Mouse (Mus musculus) retina, postnatal 1 day (tissue): ENCODE measurements around the gene Ap2a1.

Experiments used
- DNase-seq: peaks from one replicate; pipeline ENCODE4 v3.0.0-alpha.2; 2012

Gene Ap2a1

GRCm38 (mm10) chr7:44863982-44864494, 65.3 kb downstream of the Ap2a1 start:
- DNase-seq = no peak

GRCm38 (mm10) chr7:44863210-44863609, 66.1 kb downstream of the Ap2a1 start:
- no peak for DNase-seq

DNA sequence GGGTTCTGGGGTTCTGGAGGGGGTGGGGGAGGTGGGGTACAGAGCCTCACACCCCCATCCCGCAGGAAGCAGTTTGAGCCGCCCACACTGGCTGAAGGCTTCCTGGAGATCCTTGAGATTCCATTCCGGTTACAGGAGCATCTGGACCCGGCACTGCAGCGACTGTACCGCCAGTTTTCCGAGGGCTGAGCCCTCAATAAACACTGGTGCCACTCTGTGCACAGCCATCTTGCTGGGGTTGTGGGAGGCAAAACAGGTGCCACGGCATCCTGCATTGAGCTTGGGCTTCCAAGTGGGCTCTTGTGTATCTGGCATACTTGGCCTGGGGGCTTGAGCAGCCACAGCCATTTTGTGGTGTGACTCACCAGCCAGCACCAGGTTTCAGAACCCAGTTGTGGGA, 66.9 kb downstream of the Ap2a1 start:
- no peak for DNase-seq

DNA sequence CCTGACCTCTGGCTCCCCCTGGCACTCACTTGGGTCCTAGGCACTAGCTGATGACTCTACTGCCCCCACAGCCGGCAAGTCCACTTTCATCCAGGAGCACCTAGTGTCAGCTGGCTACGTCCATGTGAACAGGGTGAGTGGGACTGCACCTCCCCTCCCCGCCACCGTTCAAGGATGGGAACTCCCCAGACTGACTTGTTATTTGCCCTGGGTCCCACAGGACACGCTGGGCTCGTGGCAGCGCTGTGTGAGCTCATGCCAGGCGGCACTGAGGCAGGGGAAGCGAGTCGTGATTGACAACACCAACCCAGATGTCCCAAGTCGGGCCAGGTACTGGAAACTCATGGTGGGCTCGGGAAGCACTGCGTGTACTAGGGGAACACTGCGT, 67.9 kb downstream of the Ap2a1 start:
- no peak for DNase-seq

DNA sequence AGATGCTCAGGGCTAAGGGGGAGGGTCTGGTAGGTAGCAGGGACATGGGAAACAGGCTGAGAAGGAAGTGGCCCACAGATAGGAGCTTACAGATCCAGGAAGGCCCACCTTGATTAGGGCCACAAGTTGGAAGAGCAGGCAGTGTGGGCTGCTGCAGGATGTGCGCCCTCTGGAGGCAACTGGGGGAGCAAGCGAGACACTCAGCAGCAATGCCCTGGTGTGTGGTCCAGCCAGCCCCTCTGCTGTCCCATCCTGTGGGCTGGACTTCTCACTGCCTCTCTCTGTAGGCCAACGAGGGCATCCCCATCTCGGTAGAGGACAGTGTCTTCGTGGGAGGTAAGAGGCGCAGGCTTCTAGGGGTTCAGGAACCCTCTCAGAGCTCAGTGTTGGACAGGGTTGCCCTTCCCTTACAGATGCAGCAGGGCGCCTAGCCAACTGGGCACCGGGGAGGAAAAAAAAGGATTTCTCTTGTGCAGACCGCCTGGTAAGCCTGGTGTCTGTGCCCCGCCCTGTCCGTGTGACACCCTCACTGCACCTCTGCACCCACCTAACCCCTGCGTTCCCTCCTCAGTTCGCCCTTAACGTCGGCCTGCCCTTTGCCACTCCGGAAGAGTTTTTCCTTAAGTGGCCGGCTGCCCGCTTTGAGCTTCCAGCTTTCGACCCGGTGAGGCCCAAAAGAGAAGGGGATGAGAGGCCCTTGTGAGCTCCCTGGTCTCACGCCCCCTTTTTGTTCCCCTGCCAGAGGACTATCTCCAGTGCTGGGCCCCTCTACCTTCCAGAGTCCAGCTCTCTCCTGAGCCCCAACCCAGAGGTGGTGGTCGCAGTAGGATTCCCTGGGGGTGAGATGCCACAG, 68.5 kb downstream of the Ap2a1 start:
- peak; percentile 88 for DNase-seq

DNA sequence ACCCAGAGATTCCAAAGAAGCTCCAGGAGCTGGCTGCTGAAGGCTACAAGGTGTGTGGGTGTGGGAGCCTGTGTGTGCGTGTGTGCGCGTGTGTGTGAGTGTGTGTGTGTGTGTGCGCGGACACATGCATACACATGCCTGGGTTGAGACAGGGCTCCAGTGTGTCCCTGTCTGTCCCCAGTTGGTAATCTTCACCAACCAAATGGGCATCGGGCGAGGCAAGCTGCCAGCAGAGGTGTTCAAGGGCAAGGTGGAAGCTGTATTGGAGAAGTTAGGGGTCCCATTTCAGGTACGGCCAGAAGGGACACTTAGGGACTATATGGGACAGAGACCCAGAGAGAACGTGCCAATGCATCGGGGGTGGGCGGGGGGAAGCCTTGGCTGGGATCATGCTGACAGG, 69.4 kb downstream of the Ap2a1 start:
- no peak for DNase-seq

- DNase-seq = no peak
Measured at GRCm38 (mm10) chr7:44857905-44858304, 71.4 kb downstream of the Ap2a1 start.

- DNase-seq = peak; percentile 92
Measured at GRCm38 (mm10) chr7:44857042-44857552, 72.2 kb downstream of the Ap2a1 start, which contains the start of gene Pnkp. TSS of gene Pnkp (plus strand) at chr7:44857139.

- DNase-seq = no peak
Measured at GRCm38 (mm10) chr7:44856265-44856916, 72.9 kb downstream of the Ap2a1 start.

GRCm38 (mm10) chr7:44855036-44855435, 74.3 kb downstream of the Ap2a1 start:
- DNase-seq = no peak

DNA sequence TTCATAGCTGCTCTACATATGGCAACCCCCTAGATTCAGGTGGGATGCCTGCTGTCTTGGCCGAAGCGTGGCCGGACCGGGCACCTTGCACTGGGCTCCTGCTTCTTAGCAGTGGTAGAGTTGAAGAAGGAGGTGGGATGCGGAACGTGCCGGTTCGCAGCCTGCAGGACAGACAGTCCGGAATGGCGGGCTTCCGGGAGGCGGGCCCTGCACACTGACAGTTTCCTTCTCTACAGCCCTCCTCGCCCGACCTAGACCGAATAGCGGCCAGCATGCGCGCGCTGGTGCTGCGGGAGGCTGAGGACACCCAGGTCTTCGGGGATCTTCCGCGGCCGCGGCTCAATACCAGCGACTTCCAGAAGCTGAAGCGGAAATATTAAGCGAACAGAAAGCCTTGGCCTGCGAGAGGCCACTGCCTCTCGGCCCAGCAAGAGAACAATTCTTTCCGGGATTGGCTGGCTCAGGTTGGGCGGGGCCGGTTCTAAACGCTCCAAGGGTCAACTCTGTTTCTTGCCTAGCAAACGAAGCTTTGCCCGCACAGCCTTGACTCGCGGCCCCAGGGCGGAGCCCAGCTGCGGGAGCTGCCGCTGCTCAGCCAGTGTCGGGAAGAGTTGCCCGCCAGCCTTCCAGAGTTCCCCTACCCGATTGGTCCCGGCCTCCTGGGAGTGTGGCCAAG, 74.8 kb downstream of the Ap2a1 start:
- peak; percentile 83 for DNase-seq

DNA sequence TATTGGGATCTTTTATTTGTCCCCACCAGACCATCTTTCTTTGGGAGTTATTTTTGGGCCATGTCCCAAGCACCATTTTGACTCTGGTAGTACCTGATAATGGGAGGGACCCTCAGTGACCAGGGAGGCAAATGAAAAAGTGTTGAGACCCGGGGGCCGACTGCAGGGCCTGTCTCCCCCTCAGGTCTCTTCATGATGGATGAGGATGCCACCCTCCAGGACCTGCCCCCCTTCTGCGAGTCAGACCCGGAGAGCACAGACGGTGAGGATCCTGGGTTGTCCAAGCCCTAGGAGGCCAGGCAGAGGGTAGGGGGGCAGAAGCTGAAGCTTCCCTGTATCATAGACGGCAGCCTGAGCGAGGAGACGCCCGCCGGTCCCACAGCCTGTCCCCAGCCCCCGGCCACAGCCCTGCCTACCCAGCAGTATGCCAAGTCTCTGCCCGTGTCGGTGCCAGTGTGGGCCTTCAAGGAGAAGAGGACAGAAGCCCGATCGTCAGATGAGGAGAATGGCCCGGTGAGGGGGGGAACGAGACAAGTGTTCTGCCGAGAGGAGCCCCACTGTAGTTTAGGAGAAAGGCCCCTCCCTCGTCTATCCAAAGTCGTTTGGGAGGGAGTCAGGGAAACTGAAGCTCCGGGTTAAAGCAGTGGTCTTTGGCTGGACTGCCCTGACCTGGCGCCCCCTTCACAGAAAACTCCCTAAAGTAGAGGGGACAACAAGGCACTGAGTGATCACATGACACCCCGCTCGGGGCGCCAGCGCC, 75.5 kb downstream of the Ap2a1 start:
- no peak for DNase-seq

DNA sequence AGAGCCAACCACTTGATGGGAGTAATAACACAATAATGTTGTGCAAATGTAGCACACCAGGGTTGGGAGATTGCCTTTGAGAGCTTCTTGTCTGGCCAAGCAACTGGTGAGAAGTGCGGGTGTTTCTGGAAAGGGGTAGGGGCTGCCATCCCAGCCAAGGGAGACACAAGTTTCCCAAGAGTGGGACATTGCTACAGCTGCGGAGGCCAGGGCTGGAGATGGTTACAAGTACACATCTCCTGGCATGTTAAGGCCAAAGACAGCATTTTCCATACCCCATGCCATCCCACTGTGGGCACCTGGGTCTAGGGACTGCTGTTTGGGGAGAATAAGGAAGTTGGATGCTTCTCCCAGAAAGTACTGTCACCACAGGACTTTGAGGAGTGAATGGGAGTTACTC, 76.2 kb downstream of the Ap2a1 start:
- no peak for DNase-seq

GRCm38 (mm10) chr7:44852259-44853027, 76.9 kb downstream of the Ap2a1 start:
- DNase-seq = no peak

DNA sequence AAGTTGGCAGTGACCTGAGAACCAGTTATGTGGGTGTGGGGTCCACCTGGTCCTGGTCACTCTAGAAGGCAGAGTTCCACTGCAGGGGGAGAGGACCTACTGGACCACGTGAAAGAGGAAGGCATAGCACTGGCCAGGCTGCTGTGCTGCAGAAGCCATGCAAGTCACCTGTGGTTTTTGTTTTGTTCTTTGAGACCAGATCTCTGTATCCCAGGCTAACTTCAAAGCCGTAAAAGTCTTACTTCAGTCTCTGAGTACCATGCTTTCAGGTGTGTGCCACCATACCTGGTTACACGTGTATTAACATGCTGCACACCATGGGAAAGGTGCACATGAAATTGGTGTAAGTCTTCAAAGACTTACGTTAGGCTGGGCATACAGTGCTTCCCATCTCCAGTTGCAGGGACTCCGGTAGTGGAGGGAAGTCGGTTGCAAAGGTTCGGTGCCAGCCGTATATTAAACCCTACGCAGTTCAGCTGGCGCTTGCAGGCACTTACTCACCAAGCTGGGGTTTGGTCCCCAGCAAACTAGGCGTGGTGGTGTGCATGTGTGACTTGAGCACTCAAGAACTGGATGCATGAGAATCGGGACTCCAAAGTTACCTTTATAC, 77.6 kb downstream of the Ap2a1 start:
- DNase-seq = no peak

GRCm38 (mm10) chr7:44850789-44851624, 78.3 kb downstream of the Ap2a1 start:
- no peak for DNase-seq
